Mouse (Mus musculus) v-Abl transformed pro-B cells (cell line): ENCODE data around the gene Gm3468.
"Not testable (repeated sequence)": the region's sequence is repeated elsewhere in the genome, so short reads cannot be mapped to it uniquely, and the experiment has no call there.

Experiments
- in situ Hi-C, 2 experiments: fragments of 400-800 bp; cut with MboI; formaldehyde crosslinking; loops; one replicate each; pipeline ENCODE4 v1.15.1; 2025; ENCODE audit not compliant: unreplicated experiment in 2 of 2

Gene Gm3468

GRCm38 (mm10) chr14:6108272-6108925 lies at the start of gene Gm3468:
Gm3468 (minus strand) TSS chr14:6108665.
- in situ Hi-C loops: not testable (repeated sequence)

GRCm38 (mm10) chr14:6125707-6126106 lies 17.2 kb upstream of the Gm3468 start, which contains the start of gene Gm3476:
Gm3476 (minus strand) TSS chr14:6125807.
- in situ Hi-C loops: not testable (repeated sequence)

GRCm38 (mm10) chr14:6107500-6107899 lies 965 bp downstream of the Gm3468 start:
- in situ Hi-C loops: not testable (repeated sequence)

GRCm38 (mm10) chr14:6093842-6094241 lies 14.6 kb downstream of the Gm3468 start, which contains the start of gene Gm8206:
Gm8206 (minus strand) TSS chr14:6093942.
- in situ Hi-C loops: not testable (repeated sequence)

- in situ Hi-C loops: not testable (repeated sequence)
Observed at GRCm38 (mm10) chr14:6058167-6058566, 50.3 kb downstream of the Gm3468 start, which contains the start of gene Gm6337. Gm6337 (minus strand) TSS chr14:6058267.
